Comparison of ENCODE assay signal across 8 mouse cellular contexts in genomic region chr4:143211584-143212340, GRCm38 (mm10). TPM values are rescaled to one million over a fixed set of nuclear protein-coding genes. Genes with fewer than 3 reads are reported as not detected.
DNase-seq lines count a peak whose midpoint lies in the region; ATAC-seq and TF ChIP-seq lines count a peak whose summit lies in the region.

No protein-coding gene starts in this region.

- no peak for TF ChIP-seq POLR2A in ES-Bruce4 (IDR thresholded peaks at IDR 0.05; ENCODE audit: insufficient read depth, low read length)

- no peak for TF ChIP-seq CTCF in ES-Bruce4 (IDR thresholded peaks at IDR 0.05; ENCODE audit: low read depth, low read length)

- peak; percentile 37 for DNase-seq in adrenal gland, postnatal 14 days
- DNase-seq in kidney, postnatal 10 days: peak; percentile 43
- DNase-seq in thymus, postnatal 25 days: no peak

- H3K36me3 ChIP-seq in ES-Bruce4 (ENCODE audit: control insufficient read depth, insufficient read depth, low read length, poor library complexity, severe bottlenecking): no peaks in the 10 kb centered on the region
- no peaks in the 10 kb centered on the region for H3K36me3 ChIP-seq in embryonic facial prominence, embryonic 12.5 days
- no peaks in the 10 kb centered on the region for H3K36me3 ChIP-seq in heart, embryonic 14.5 days (ENCODE audit: control insufficient read depth, insufficient read depth, low read length)
- H3K36me3 ChIP-seq in liver, embryonic 15.5 days (replicated peaks): no peaks in the 10 kb centered on the region
- no peaks in the 10 kb centered on the region for H3K36me3 ChIP-seq in neural tube, embryonic 13.5 days

- H3K4me3 ChIP-seq in ES-Bruce4 (ENCODE audit: low read depth, low read length): peak overlapping the region; percentile 63
- H3K4me3 ChIP-seq in embryonic facial prominence, embryonic 12.5 days: peak overlapping the region; percentile 73
- peak overlapping the region; percentile 71 to 87 for H3K4me3 ChIP-seq in heart, embryonic 14.5 days (ENCODE audit: control insufficient read depth in 1 of 2, insufficient read depth in 1 of 2, low read depth in 1 of 2, low read length in 2 of 2)
- peak overlapping the region; percentile 84 for H3K4me3 ChIP-seq in liver, embryonic 15.5 days (replicated peaks)
- peak overlapping the region; percentile 87 for H3K4me3 ChIP-seq in neural tube, embryonic 13.5 days

- peak overlapping the region; percentile 72 for H3K4me2 ChIP-seq in embryonic facial prominence, embryonic 12.5 days (replicated peaks)
- H3K4me2 ChIP-seq in heart, embryonic 14.5 days (ENCODE audit: low read length): peak overlapping the region; percentile 72
- H3K4me2 ChIP-seq in liver, embryonic 15.5 days: peak overlapping the region; percentile 91
- H3K4me2 ChIP-seq in neural tube, embryonic 13.5 days: peak overlapping the region; percentile 63

- no peak for TF ChIP-seq EP300 in ES-Bruce4 (IDR thresholded peaks at IDR 0.05; ENCODE audit: insufficient read depth, low read depth, low read length)

- peak; percentile 65 for ATAC-seq in embryonic facial prominence, embryonic 12.5 days (ENCODE audit: insufficient number of reproducible peaks, insufficient read depth, low FRiP score, low TSS enrichment)
- peak; percentile 31 for ATAC-seq in heart, embryonic 14.5 days (ENCODE audit: insufficient number of reproducible peaks, insufficient read depth, low FRiP score, low read depth)
- ATAC-seq in liver, embryonic 15.5 days (ENCODE audit: insufficient read depth): peak; percentile 63
- ATAC-seq in neural tube, embryonic 13.5 days (ENCODE audit: low read depth): peak; percentile 80

- peak overlapping the region; percentile 93 for H3K9ac ChIP-seq in ES-Bruce4 (ENCODE audit: low read depth, poor library complexity, severe bottlenecking)
- peak overlapping the region; percentile 90 for H3K9ac ChIP-seq in embryonic facial prominence, embryonic 12.5 days
- H3K9ac ChIP-seq in heart, embryonic 14.5 days (ENCODE audit: low read length): peak overlapping the region; percentile 89
- peak overlapping the region; percentile 85 for H3K9ac ChIP-seq in liver, embryonic 15.5 days
- H3K9ac ChIP-seq in neural tube, embryonic 13.5 days: peak overlapping the region; percentile 94

- H3K27ac ChIP-seq in ES-Bruce4 (ENCODE audit: insufficient read depth, low read length): no peak overlapping the region
- peak overlapping the region; percentile 86 for H3K27ac ChIP-seq in embryonic facial prominence, embryonic 12.5 days
- H3K27ac ChIP-seq in heart, embryonic 14.5 days (replicated peaks in 1 of 2; ENCODE audit: control insufficient read depth in 1 of 2, insufficient read depth in 1 of 2, low read depth in 2 of 2, low read length in 2 of 2): peak overlapping the region; percentile 21 to 82; a peak in 3 of 4 replicates
- H3K27ac ChIP-seq in liver, embryonic 15.5 days (replicated peaks): peak overlapping the region; percentile 83
- H3K27ac ChIP-seq in neural tube, embryonic 13.5 days (replicated peaks): peak overlapping the region; percentile 94

- no peaks in the 10 kb centered on the region for H3K4me1 ChIP-seq in ES-Bruce4 (ENCODE audit: control insufficient read depth, insufficient read depth, low read length)
- H3K4me1 ChIP-seq in embryonic facial prominence, embryonic 12.5 days: peaks cover 5% of the 10 kb centered on the region; the same call in 1 of the 2 replicates
- peaks cover 5 to 9% of the 10 kb centered on the region in 2 experiments; a peak in 3 of 4 replicates for H3K4me1 ChIP-seq in heart, embryonic 14.5 days (ENCODE audit: control insufficient read depth in 2 of 2, insufficient read depth in 2 of 2, low read length in 2 of 2)
- H3K4me1 ChIP-seq in liver, embryonic 15.5 days (replicated peaks): peaks cover 19% of the 10 kb centered on the region
- peaks cover 36% of the 10 kb centered on the region for H3K4me1 ChIP-seq in neural tube, embryonic 13.5 days (replicated peaks)

- no peaks in the 10 kb centered on the region for H3K9me3 ChIP-seq in ES-Bruce4 (replicated peaks; ENCODE audit: control insufficient read depth, insufficient read depth, low read length, poor library complexity, severe bottlenecking)
- H3K9me3 ChIP-seq in embryonic facial prominence, embryonic 12.5 days: no peaks in the 10 kb centered on the region
- no peaks in the 10 kb centered on the region for H3K9me3 ChIP-seq in heart, embryonic 14.5 days (ENCODE audit: control insufficient read depth, low read length)
- H3K9me3 ChIP-seq in liver, embryonic 15.5 days (replicated peaks): no peaks in the 10 kb centered on the region
- H3K9me3 ChIP-seq in neural tube, embryonic 13.5 days: no peaks in the 10 kb centered on the region

- H3K27me3 ChIP-seq in ES-Bruce4 (ENCODE audit: control insufficient read depth, insufficient read depth, low read length, poor library complexity, severe bottlenecking): no peaks in the 10 kb centered on the region
- H3K27me3 ChIP-seq in embryonic facial prominence, embryonic 12.5 days: no peaks in the 10 kb centered on the region
- no peaks in the 10 kb centered on the region for H3K27me3 ChIP-seq in heart, embryonic 14.5 days (ENCODE audit: control insufficient read depth, insufficient read depth, low read length)
- no peaks in the 10 kb centered on the region for H3K27me3 ChIP-seq in liver, embryonic 15.5 days
- no peaks in the 10 kb centered on the region for H3K27me3 ChIP-seq in neural tube, embryonic 13.5 days

- WGBS in embryonic facial prominence, embryonic 12.5 days: 8% methylated on average over 43 of the region's 43 CpGs
- WGBS in heart, embryonic 14.5 days: 10% methylated on average over 43 of the region's 43 CpGs
- WGBS in liver, embryonic 15.5 days (ENCODE audit: insufficient replicate concordance): 4% methylated on average over 43 of the region's 43 CpGs
- 5% methylated on average over 43 of the region's 43 CpGs for WGBS in neural tube, embryonic 13.5 days

RNA-seq across cellular contexts. Expression of gene Prdm2, which starts 1.0 kb away (rescaled TPM):
- polyA plus RNA-seq in ES-Bruce4 (2011; ENCODE audit: insufficient read depth, insufficient read length, low read depth, missing spikeins): 34.9 and 38.2 TPM in 2 replicates
- total RNA-seq in adrenal gland, postnatal 14 days (2021): 25.8 and 27.6 TPM in 2 replicates
- polyA plus RNA-seq in embryonic facial prominence, embryonic 12.5 days (2016; fragmentation: Nextera tagmentation; extraction: Ambion mirVana): 15.9 and 16.6 TPM in 2 replicates
- polyA plus RNA-seq in heart, embryonic 14.5 days (2014; fragmentation: Nextera tagmentation; extraction: Ambion mirVana): 8.7 and 9.4 TPM in 2 replicates
- polyA plus RNA-seq in liver, embryonic 15.5 days (2015; fragmentation: Nextera tagmentation; extraction: Ambion mirVana): 2.8 and 3.4 TPM in 2 replicates
- polyA plus RNA-seq in neural tube, embryonic 13.5 days (2015; fragmentation: Nextera tagmentation; extraction: Ambion mirVana): 17.3 and 19.5 TPM in 2 replicates
